Mouse (Mus musculus) MEL (cell line): ENCODE results near the gene Gdf3. TPM values are rescaled to one million over a fixed set of nuclear protein-coding genes. Genes with fewer than 3 reads are reported as not detected.
A peak's percentile ranks its signal among the peaks of the same experiment; 100 is the strongest.

Source experiments
- DNase-seq: peaks from one replicate; pipeline ENCODE4 v3.0.0; 2011; ENCODE audit warnings: low read depth, low spot score
- H3K27ac ChIP-seq: 2 replicates; pipeline ENCODE4 v1.5.1; 2012; ENCODE audit warnings: low read depth, mild to moderate bottlenecking, control low read depth, low read length, moderate library complexity; ENCODE audit not compliant: control insufficient read depth
- H3K27me3 ChIP-seq, 2 experiments: fragments of 150-350 bp in 1 of 2; sonication (generic) in 1 of 2; 2 replicates each; pipeline ENCODE4 v1.6.1; 2012; ENCODE audit warnings: low read length in 2 of 2, mild to moderate bottlenecking in 2 of 2, improper control_type of control experiment in 1 of 2, moderate library complexity in 1 of 2; ENCODE audit not compliant: insufficient read depth in 2 of 2, control insufficient read depth in 1 of 2
- H3K36me3 ChIP-seq, 2 experiments: 2 replicates each; pipeline ENCODE4 v1.6.1; 2012 to 2014; ENCODE audit warnings: low read length in 2 of 2, improper control_type of control experiment in 1 of 2, inconsistent platforms in 1 of 2, mild to moderate bottlenecking in 1 of 2; ENCODE audit not compliant: insufficient read depth in 2 of 2, control insufficient read depth in 1 of 2
- H3K4me1 ChIP-seq, 2 experiments: fragments of 150-350 bp in 1 of 2; sonication (generic) in 1 of 2; 2 replicates each; pipeline ENCODE4 v1.6.1; 2012; ENCODE audit warnings: low read length in 2 of 2, improper control_type of control experiment in 1 of 2, mild to moderate bottlenecking in 1 of 2; ENCODE audit not compliant: insufficient read depth in 2 of 2, control insufficient read depth in 1 of 2
- H3K4me3 ChIP-seq, 2 experiments: fragments of 150-350 bp in 1 of 2; sonication (generic) in 1 of 2; 2 replicates each; pipeline ENCODE4 v1.5.1; 2012; ENCODE audit warnings: low read depth in 2 of 2, low read length in 2 of 2, mild to moderate bottlenecking in 2 of 2, moderate library complexity in 2 of 2, control low read depth in 1 of 2, improper control_type of control experiment in 1 of 2; ENCODE audit not compliant: control insufficient read depth in 1 of 2, insufficient read depth in 1 of 2
- H3K79me2 ChIP-seq: 2 replicates; pipeline ENCODE4 v1.6.1; 2012; ENCODE audit warnings: mild to moderate bottlenecking, low read length, moderate library complexity; ENCODE audit not compliant: control insufficient read depth, poor library complexity, insufficient read depth
- H3K9ac ChIP-seq: 2 replicates; pipeline ENCODE4 v1.6.1; 2012; ENCODE audit warnings: low read depth, mild to moderate bottlenecking, control low read depth, low read length, moderate library complexity; ENCODE audit not compliant: control insufficient read depth, poor library complexity, severe bottlenecking
- H3K9me3 ChIP-seq: fragments of 150-350 bp; sonication (generic); replicated peaks from 2 replicates; pipeline ENCODE4 v1.6.1; 2012; ENCODE audit warnings: mild to moderate bottlenecking, low read length, improper control_type of control experiment, moderate library complexity; ENCODE audit not compliant: insufficient read depth
- CHD1 ChIP-seq: IDR thresholded peaks from 2 replicates; pipeline ENCODE4 v1.6.1; 2012; ENCODE audit warnings: low read depth, mild to moderate bottlenecking, inconsistent platforms, low read length, improper control_type of control experiment
- CHD2 ChIP-seq: IDR thresholded peaks from 2 replicates; pipeline ENCODE4 v1.6.1; 2011; ENCODE audit warnings: low read length, improper control_type of control experiment
- E2F4 ChIP-seq: IDR thresholded peaks from 2 replicates; pipeline ENCODE4 v1.6.1; 2011; ENCODE audit warnings: low read depth, low read length, improper control_type of control experiment, borderline replicate concordance
- ELF1 ChIP-seq: IDR thresholded peaks from 2 replicates; pipeline ENCODE4 v1.6.1; 2014; ENCODE audit warnings: low read depth, mild to moderate bottlenecking, inconsistent platforms, low read length, improper control_type of control experiment, moderate library complexity
- EP300 ChIP-seq, 2 experiments: IDR thresholded peaks; 2 replicates each; pipeline ENCODE4 v1.6.1; 2011; ENCODE audit warnings: improper control_type of control experiment in 2 of 2, low read length in 2 of 2, low read depth in 1 of 2, mild to moderate bottlenecking in 1 of 2
- GATA1 ChIP-seq: IDR thresholded peaks from 2 replicates; pipeline ENCODE4 v1.6.1; 2011; ENCODE audit warnings: low read depth, low read length, improper control_type of control experiment
- HCFC1 ChIP-seq: IDR thresholded peaks from 2 replicates; pipeline ENCODE4 v1.6.1; 2012; ENCODE audit warnings: low read depth, mild to moderate bottlenecking, inconsistent platforms, low read length, improper control_type of control experiment, moderate library complexity
- JUND ChIP-seq: IDR thresholded peaks from 2 replicates; pipeline ENCODE4 v1.6.1; 2011; ENCODE audit warnings: low read depth, mild to moderate bottlenecking, improper control_type of control experiment, low read length
- KAT2A ChIP-seq: conservative IDR thresholded peaks from 2 replicates; pipeline ENCODE4 v1.6.1; 2012; ENCODE audit warnings: low read depth, low read length, improper control_type of control experiment, inconsistent platforms
- MAX ChIP-seq: IDR thresholded peaks from 2 replicates; pipeline ENCODE4 v1.6.1; 2011; ENCODE audit warnings: low read length, improper control_type of control experiment
- MAZ ChIP-seq: IDR thresholded peaks from 2 replicates; pipeline ENCODE4 v1.6.1; 2012; ENCODE audit warnings: low read depth, mild to moderate bottlenecking, inconsistent platforms, low read length, improper control_type of control experiment
- MEF2A ChIP-seq: IDR thresholded peaks from 2 replicates; pipeline ENCODE4 v1.6.1; 2014; ENCODE audit warnings: low read depth, mild to moderate bottlenecking, inconsistent platforms, low read length, improper control_type of control experiment; ENCODE audit not compliant: poor library complexity, insufficient replicate concordance, severe bottlenecking; ENCODE audit errors: extremely low read depth
- MYB ChIP-seq: IDR thresholded peaks from 2 replicates; pipeline ENCODE4 v1.6.1; 2011; ENCODE audit warnings: mild to moderate bottlenecking, low read depth, low read length, improper control_type of control experiment
- NRF1 ChIP-seq: IDR thresholded peaks from 2 replicates; pipeline ENCODE4 v1.6.1; 2014; ENCODE audit warnings: low read depth, mild to moderate bottlenecking, inconsistent platforms, low read length, improper control_type of control experiment, moderate library complexity; ENCODE audit not compliant: poor library complexity, insufficient read depth, severe bottlenecking
- POLR2A ChIP-seq, 2 experiments: IDR thresholded peaks; 2 replicates each; pipeline ENCODE4 v1.6.1; 2011 to 2012; ENCODE audit warnings: low read length in 2 of 2, mild to moderate bottlenecking in 2 of 2, control low read depth in 1 of 2, improper control_type of control experiment in 1 of 2, low read depth in 1 of 2, moderate library complexity in 1 of 2; ENCODE audit not compliant: control insufficient read depth in 1 of 2, insufficient read depth in 1 of 2, poor library complexity in 1 of 2
- POLR2AphosphoS5 ChIP-seq: IDR thresholded peaks from 2 replicates; pipeline ENCODE4 v1.6.1; 2012; ENCODE audit warnings: low read depth, borderline replicate concordance, mild to moderate bottlenecking, inconsistent platforms, low read length, moderate library complexity, mixed read lengths
- RAD21 ChIP-seq: IDR thresholded peaks from 2 replicates; pipeline ENCODE4 v1.6.1; 2011; ENCODE audit warnings: mild to moderate bottlenecking, low read depth, low read length, improper control_type of control experiment
- RCOR1 ChIP-seq: IDR thresholded peaks from 2 replicates; pipeline ENCODE4 v1.6.1; 2012; ENCODE audit warnings: low read depth, mild to moderate bottlenecking, inconsistent platforms, low read length, improper control_type of control experiment
- SIN3A ChIP-seq: IDR thresholded peaks from 2 replicates; pipeline ENCODE4 v1.6.1; 2012; ENCODE audit warnings: low read length, improper control_type of control experiment, inconsistent platforms
- SMC3 ChIP-seq: IDR thresholded peaks from 2 replicates; pipeline ENCODE4 v1.6.1; 2011; ENCODE audit warnings: low read depth, low read length, improper control_type of control experiment
- TAL1 ChIP-seq: IDR thresholded peaks from 2 replicates; pipeline ENCODE4 v1.6.1; 2012; ENCODE audit warnings: mild to moderate bottlenecking, inconsistent platforms, low read length, moderate library complexity, mixed read lengths
- TBP ChIP-seq: IDR thresholded peaks from 2 replicates; pipeline ENCODE4 v1.8.0; 2011; ENCODE audit warnings: low read depth, low read length, improper control_type of control experiment
- TCF12 ChIP-seq: IDR thresholded peaks from 2 replicates; pipeline ENCODE4 v1.6.1; 2014; ENCODE audit warnings: low read depth, mild to moderate bottlenecking, inconsistent platforms, low read length, improper control_type of control experiment, moderate library complexity
- UBTF ChIP-seq: IDR thresholded peaks from 2 replicates; pipeline ENCODE4 v1.6.1; 2012; ENCODE audit warnings: low read depth, mild to moderate bottlenecking, inconsistent platforms, low read length, improper control_type of control experiment, moderate library complexity, borderline replicate concordance; ENCODE audit not compliant: insufficient read depth
- ZKSCAN1 ChIP-seq: IDR thresholded peaks from 2 replicates; pipeline ENCODE4 v1.6.1; 2012; ENCODE audit warnings: low read depth, mild to moderate bottlenecking, inconsistent platforms, low read length, improper control_type of control experiment, moderate library complexity
- ZMIZ1 ChIP-seq: IDR thresholded peaks from 2 replicates; pipeline ENCODE4 v1.6.1; 2012; ENCODE audit warnings: low read depth, mild to moderate bottlenecking, inconsistent platforms, low read length, improper control_type of control experiment, moderate library complexity
- ZNF384 ChIP-seq: IDR thresholded peaks from 2 replicates; pipeline ENCODE4 v1.6.1; 2012; ENCODE audit warnings: low read depth, mild to moderate bottlenecking, inconsistent platforms, low read length, improper control_type of control experiment
- polyA plus RNA-seq, 2 experiments: library from polyadenylated mRNA; stranded (reverse) in 1 of 2; unstranded in 1 of 2; fragments of >175 nt in 1 of 2; fragments of >200 nt in 1 of 2; gene quantifications; 2 replicates each; pipeline versions ENCODE4 v1.2.1 to v1.2.4; 2012; ENCODE audit warnings: low replicate concordance in 2 of 2, low read depth in 1 of 2; ENCODE audit not compliant: insufficient read length in 2 of 2, insufficient read depth in 1 of 2, missing spikeins in 1 of 2
- total RNA-seq: library from RNA; depleted of rRNA; stranded (reverse); fragments of 300-350 nt; gene quantifications from 2 replicates; pipeline ENCODE4 v1.2.3, GENCODE M21; 2012

The Gdf3 gene
- total and polyA plus RNA-seq, 3 experiments: 42.8 to 50.2 TPM; not detected in 1

DNA sequence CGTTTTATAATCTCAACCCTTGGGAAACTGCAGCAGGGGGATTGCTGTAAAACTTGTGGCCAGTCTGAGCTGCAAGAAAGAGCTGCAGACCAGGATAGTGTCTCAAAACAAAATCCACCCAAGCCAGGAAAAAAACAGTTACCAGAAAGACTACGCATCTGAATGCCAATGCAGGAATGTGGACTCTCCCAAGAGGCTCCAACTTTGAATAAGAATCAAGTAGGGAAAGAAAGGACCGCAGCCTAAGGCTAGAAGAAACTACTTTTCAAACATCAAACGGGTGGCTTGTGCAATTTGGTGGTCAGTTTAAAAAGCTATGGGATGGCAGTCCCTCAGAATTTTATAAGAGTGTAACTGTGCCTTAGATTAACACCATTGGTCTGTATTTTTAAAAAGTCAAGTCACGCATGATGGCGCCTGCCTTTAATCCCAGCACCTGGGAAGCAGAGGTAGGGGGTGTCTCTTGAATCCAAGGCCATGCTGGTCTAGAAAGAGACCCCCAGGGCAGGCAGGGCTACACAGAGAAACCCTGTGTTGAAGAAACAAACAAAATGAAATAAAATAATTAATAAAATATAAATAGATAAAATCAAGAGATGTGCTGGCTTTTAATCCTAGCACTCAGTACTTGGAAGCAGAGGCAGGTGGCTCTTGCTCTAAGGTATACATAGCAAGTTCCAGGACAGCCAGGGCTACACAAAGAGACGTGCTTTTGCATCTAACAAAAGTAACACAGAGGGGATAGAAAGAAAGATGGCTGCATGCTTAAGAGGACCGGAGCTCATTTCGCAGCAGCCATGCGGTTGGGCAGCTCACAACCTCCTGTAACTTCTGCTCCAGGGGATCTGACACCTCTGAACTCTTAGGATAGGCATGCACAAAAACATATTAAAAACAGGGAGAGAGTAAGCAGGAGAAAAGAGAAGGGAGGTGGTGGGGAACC is 1.2 kb downstream of the Gdf3 start:
- DNase-seq: peak; percentile 69
- peak overlapping the region; percentile 86 for H3K27ac ChIP-seq

DNA sequence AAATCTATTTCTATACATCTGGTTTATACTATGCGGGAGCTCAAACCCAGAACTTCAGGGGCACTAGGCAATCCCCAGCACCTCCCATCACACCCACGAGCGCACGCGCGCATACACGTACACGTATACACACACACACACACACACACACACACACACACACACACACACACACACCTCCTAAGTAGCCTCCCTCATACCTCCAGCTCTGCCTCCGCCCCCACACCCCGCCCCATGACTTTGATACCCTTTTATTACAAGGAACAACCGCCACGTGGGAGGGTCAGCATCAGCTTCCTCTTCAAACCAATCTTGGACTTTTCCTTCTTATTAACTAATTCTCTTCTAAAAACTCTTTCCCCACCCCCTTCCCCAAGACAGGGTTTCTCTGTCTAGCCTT is 2.2 kb downstream of the Gdf3 start:
- H3K9ac ChIP-seq: peak overlapping the region; percentile 78
- DNase-seq: peak; percentile 78
- no peak for TF ChIP-seq E2F4
- TF ChIP-seq ZNF384: no peak
- TF ChIP-seq POLR2AphosphoS5: no peak
- TF ChIP-seq RCOR1: no peak
- TF ChIP-seq UBTF: no peak
- no peak for TF ChIP-seq CHD2
- no peak for TF ChIP-seq SIN3A
- TF ChIP-seq MAX: peak; percentile 60; the same call in 1 of the 2 replicates
- no peak for TF ChIP-seq HCFC1
- no peak for TF ChIP-seq POLR2A (IDR thresholded peaks at IDR 0.05; ENCODE audit: control insufficient read depth in 1 of 2, insufficient read depth in 1 of 2, low read depth in 1 of 2, low read length in 2 of 2, poor library complexity in 1 of 2)
- TF ChIP-seq TCF12: no peak
- no peak for TF ChIP-seq RAD21
- TF ChIP-seq TAL1: no peak
- TF ChIP-seq ZMIZ1: no peak
- no peak for TF ChIP-seq MYB
- no peak for TF ChIP-seq SMC3
- TF ChIP-seq MEF2A: no peak
- no peak for TF ChIP-seq TBP
- no peak for TF ChIP-seq JUND
- no peak for TF ChIP-seq ZKSCAN1
- TF ChIP-seq MAZ: no peak
- no peak for TF ChIP-seq CHD1
- peak in 1 of 2 experiments; percentile 12; a peak in 1 of 4 replicates for TF ChIP-seq EP300 (IDR thresholded peaks at IDR 0.05; ENCODE audit: low read depth in 1 of 2, low read length in 2 of 2)
- TF ChIP-seq ELF1: no peak
- TF ChIP-seq NRF1: peak; percentile 38; the same call in 1 of the 2 replicates

More for the DNA sequence above, 1.2 kb downstream of the Gdf3 start:
- peak overlapping the region; percentile 66 to 76 for H3K4me3 ChIP-seq
- H3K9ac ChIP-seq: peak overlapping the region; percentile 78
- H3K36me3 ChIP-seq: peaks cover 0 to 17% of the 10 kb centered on the region in 2 experiments; a peak in 3 of 4 replicates
- H3K4me1 ChIP-seq: peaks cover 7 to 22% of the 10 kb centered on the region in 2 experiments
- TF ChIP-seq KAT2A: no peak
- TF ChIP-seq MYB: no peak
- TF ChIP-seq MAZ: no peak
- peak in 1 of 2 experiments; percentile 31; a peak in 1 of 4 replicates for TF ChIP-seq EP300 (IDR thresholded peaks at IDR 0.05; ENCODE audit: low read depth in 1 of 2, low read length in 2 of 2)
- no peak for TF ChIP-seq GATA1
- TF ChIP-seq SIN3A: no peak; the same call in 1 of the 2 replicates
- TF ChIP-seq HCFC1: 0 out of 2 replicates have a peak, but pooled peaks have one; percentile 9
- TF ChIP-seq ZMIZ1: 0 out of 2 replicates have a peak, but pooled peaks have one; percentile 28
- no peak for TF ChIP-seq E2F4
- TF ChIP-seq UBTF: no peak
- peak; percentile 91; the same call in 1 of the 2 replicates for TF ChIP-seq CHD1
- no peaks in the 10 kb centered on the region for H3K9me3 ChIP-seq
- H3K27me3 ChIP-seq: no peaks in the 10 kb centered on the region
- peaks cover 24% of the 10 kb centered on the region for H3K79me2 ChIP-seq

More for the DNA sequence above, 2.2 kb downstream of the Gdf3 start:
- Histone ChIP-seq H3K4me1 (peaks cover 7 to 22% of the 10 kb centered on the region in 2 experiments), H3K79me2 (peaks cover 24% of the 10 kb centered on the region), H3K9me3 (no peaks in the 10 kb centered on the region), H3K36me3 (peaks cover 0 to 17% of the 10 kb centered on the region in 2 experiments; a peak in 3 of 4 replicates), H3K27ac (peak overlapping the region; percentile 86), H3K4me3 (peak overlapping the region; percentile 66 to 76), H3K27me3 (no peaks in the 10 kb centered on the region)
